Mouse (Mus musculus) yolk sac, embryonic 10.5 days (tissue): ENCODE measurements around the gene Klhl33.
"Not testable (repeated sequence)": the region's sequence is repeated elsewhere in the genome, so short reads cannot be mapped to it uniquely, and the experiment has no call there.

ENCODE experiments used
- DNase-seq: peaks from one replicate; pipeline ENCODE4 v3.0.0-alpha.2; 2017; ENCODE audit warnings: low spot score

Gene Klhl33

DNA sequence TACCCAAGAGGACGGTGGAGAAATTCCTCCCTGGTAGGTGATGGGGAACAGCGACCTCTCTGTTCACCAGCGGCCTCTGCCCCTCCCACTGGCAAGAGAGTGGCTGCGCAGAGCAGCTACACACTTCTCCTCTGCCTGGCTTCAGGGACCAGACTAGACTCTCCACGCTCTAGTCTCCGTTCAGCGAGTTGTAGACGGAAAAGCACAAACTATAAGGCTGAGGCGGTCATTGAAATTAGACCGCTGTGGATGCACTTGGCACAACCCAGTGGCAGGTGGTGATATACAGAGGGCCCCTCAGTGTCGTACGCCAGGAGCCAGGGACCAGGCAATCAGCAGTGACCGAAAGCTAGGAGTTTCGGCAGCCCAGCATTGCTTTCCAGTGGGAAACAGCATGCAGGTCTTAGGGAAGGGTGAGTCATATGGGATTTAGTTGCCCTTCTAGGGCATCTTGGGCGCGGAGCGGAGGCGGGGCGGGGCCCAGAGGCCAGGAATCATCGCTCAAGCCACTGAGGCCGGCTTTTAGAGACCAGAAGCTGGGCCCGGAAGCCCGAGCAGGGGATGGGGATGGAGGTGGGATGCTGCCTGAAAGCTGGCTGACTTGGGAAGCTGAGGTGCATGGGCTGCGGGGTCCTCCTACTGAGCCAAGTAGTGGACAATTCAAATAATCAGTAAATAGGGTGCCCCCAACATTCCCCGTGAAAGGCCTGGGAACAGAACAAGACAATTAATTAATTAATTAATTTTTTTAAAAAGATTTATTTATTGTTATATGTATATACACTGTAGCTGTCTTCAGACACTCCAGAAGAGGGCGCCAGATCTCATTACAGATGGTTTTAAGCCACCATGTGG, 6.9 kb upstream of the Klhl33 start:
- DNase-seq = peak; percentile 28

DNA sequence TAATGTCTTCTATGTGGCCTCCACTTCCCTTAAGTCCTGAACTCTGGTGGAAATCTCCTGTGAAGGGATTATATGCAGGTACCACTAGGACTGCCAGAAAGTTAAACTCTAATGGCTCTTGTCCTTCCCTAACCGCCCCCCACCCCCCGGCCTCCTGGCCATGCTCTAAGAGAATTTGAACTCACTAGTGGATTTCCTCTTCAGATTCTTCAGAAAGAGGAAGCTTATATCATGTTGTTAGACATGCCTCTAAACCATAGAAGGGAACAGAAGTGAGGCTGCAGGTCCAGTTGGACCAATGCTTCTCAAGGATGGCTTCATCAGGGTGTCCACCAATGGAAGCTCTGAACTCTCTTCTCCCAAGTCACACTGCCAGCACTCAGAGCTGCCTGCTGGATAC, 685 bp upstream of the Klhl33 start:
- DNase-seq = not testable (repeated sequence)

DNA sequence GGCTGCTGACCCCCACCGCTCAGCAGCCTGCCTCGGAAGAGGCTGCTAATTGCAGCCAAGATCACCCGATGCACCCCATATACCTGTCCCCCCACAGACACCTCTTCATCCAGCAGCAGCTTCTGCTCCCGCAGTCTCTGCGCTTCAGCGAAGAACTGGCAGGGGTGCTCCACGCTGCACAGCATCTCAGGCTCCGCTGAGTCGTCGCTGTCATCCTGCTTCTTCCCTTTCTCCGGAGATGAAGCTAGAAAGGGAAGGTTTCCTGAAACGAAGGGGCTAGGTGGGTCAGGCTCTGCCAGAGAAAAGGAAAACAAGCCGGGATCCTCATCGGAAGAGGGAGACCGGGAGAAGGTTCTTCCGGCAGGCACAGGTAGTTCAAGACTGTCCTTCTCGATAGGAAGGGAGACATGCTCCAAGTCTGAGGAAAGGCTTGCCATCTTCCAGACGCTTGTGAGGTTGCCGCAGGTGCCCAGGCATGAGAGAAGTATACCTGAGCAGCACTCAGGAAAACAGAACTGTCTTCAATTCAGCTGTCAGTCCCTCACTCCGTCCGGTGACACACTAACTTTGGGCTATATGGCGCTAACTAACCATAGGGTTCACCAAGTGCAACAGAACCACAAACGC, 447 bp downstream of the Klhl33 start:
- no peak for DNase-seq

DNA sequence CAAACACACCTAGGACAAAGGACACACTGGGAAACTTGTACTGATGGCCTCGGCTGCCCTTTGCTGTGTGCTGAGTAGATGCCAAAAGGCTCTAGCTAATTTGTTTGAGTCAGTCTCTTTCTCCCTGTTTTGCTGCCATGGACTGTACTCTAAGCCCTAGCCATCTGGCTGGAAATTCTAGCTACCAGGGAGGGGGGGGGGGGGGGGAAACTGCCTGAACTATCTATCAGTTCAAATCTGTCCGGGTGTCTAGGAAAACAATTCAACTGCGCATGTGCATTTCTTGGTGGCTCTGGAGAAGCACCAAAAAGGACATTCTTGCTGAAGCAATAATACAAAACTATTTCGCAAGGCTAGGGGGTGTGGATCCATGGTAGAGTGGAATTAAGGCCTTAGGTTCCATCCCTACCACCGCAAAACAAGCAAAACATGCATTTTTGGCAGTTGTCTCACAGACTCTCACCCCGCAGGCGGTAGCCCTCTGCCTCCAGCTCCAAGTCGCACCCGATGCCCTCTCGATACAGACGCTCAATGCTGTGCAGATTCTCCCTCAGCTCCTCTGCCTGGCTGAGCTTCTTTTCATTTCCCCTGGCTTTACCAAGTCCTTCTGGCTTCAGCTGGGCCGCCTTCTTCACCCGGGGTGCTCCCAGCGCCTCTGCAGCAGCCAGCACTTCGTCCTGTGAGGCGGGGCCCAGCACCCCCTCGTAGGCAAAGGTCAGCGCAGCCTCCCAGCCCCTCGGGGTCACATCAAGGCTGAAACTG, 1.1 kb downstream of the Klhl33 start:
- DNase-seq = peak; percentile 76

DNA sequence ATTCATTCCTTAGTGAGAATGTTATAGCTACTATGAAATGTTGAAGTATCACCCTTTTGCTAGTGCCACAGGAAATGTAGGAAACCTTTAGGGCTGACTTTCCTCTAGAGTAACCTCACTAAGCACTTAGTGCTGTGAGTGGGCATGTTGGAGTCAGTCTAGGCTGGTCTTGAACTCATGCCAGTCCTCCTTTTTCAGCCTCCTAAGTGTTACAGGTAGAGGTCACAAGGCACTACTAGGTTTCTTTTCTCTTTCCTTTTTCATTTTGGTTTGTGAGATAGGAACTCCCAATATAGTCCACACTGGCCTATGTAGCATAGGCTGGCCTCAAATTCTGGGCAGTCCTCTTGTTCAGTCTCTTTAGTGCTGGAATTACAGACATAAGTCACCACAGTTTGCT, 1.9 kb downstream of the Klhl33 start:
- no peak for DNase-seq

DNA sequence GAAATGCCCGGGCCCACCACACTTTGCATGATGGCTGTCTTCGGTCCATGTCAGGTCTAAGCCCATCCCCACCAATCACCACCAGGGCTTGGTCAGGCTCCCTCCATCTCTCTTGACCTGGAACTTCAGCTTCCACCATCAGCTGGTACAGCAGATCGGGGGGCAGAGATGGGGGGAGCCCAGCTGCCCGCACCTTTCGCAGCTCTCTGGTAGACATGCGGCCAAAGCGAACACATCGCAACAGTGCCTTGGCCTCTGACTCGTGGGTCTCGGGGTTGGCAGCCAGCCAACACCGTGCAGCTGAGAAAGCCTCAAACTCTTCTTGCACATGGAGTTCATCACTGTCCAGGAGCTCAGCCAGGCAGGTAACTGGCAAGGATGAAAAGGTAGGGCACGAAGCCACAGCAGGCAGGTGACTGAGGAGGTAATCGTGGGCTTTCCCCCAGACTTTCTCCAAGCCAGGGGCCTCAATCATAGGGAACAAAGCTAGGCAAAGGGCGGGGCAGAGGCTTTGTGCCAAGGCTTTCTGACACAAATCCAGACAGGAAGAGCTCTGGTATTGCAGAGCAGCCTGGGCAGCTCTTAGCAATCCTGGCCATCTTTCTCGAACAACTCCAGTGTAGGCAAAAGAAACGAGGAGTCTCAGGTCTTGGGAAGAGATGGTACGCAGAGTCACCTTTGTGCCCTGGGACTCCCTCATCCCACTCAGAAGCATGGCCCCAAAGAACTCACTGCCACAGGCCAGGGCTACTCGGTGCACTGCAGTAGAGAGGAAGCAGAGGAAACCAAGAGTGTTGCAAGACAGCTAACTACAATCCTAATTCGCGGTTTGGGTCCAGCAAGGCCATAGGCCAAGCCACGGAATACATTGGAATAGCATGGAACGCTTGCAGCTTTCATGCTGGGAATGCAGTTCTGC, 4.5 kb downstream of the Klhl33 start:
- DNase-seq = no peak

DNA sequence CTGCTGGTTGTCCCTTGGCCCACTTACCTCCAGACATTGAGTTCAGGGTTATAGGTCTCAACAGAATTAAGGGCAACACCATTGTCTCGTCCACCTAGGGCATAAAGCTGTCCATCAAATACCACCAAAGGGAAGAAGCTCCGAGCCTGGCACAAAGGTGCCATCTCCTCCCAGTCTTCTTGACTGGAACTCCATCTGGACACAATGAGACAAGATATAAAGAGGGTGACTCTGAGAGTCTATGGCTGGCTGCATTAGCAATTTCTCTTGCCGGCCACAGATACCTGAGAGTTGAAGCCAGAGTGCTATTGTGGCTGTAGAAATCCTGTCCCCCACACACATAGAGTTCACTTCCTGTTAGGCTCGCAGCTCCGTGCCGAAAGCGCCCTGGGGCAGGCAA, 5.2 kb downstream of the Klhl33 start:
- DNase-seq = no peak

DNA sequence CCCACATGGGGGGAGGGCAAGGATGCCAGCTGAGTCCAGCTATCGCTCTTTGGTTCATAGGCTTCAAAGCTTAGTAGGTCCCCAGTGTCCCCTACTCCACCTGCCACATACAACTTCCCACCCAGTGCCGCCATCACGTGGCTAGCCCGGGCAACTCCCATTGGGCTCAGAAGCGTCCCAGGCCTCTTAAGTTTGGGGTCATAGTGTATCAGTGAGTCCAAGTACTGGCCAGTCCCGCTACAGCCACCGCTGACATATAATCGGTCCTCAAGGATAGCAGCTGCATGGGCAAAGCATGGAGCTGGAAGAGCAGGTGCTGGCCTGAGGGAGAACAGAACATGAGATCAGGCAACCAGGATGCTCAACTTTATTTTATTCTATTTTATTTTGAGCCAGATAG, 5.7 kb downstream of the Klhl33 start:
- DNase-seq = no peak

DNA sequence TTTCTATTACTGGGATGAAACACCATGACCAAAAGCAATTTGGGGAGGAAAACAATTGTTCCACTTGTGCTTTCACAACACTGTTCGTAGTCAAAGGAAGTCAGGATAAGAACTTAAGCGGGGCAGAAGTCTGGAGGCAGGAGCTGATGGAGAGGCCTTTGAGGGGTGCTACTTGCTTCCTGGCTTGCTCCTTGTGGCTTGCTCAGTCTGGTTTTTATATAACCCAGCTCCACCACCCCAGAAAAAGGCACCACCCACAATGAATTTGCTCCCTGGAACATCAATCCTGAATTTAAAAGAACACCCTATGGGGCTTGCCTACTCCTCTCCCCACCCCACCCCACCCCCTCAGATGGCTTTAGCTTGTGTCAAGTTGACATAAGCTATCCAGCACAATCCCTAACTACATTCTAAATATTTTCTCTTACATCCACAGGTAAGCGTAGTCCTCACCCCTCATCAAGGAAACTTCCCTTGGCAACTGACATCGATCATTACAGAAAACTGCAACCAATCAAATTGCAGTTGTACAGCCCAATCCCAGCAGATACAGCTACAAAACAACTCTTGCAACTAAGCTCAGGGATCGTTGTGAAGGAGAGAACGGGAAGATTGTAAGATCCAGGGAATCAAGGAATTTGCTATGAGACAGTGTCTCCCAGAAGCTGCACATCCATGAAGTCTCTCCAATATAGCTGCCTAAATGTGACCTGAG, 20.9 kb downstream of the Klhl33 start:
- DNase-seq = no peak

DNA sequence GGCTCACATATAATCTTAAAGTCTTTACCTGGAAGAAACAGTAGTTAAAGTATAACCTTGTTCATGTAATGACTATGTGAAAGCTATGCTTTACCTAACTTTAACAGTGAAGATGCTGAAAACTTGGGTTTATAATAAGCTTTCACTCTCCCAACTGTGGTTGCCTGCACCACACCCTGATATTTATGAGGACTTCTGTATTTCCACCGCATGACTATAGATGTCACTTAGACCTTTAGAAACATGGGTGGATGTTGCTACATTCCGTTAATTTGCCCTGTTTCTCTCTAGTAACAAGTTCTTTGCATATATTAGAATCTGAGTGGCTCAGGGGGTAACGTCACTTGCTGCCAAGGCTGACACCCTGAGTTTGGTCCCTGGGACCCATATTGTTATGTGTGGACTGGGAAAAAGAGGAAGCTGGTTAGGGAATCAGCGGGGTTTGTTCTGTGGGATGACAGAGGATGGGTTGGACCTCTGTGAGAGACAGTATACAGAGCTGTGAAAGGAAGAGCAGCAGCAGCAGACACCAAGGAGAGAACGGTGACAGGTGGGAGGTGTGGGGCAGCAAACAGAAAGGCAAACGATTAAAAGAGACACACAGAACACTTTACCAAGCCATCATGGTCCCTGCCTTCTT, 21.6 kb downstream of the Klhl33 start:
- no peak for DNase-seq

DNA sequence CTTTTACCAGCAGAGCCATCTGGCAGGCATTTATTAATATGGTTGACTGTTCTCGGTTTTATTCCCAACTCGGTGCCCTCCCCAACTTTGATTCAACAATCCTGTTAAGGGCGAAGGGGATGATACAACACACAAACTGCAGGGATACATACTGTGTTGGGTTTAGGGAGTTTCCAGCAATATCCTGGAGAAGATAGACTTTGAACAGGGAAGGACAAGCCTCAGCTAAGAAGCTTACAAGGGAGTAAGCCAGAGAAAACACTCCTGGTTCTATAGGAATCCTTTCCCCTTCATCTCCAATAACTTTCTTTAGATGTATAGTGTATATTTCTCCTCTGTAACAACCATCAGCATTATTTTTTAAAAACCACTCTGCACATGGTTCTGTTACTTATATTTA, 22.1 kb downstream of the Klhl33 start:
- peak; percentile 45 for DNase-seq

DNA sequence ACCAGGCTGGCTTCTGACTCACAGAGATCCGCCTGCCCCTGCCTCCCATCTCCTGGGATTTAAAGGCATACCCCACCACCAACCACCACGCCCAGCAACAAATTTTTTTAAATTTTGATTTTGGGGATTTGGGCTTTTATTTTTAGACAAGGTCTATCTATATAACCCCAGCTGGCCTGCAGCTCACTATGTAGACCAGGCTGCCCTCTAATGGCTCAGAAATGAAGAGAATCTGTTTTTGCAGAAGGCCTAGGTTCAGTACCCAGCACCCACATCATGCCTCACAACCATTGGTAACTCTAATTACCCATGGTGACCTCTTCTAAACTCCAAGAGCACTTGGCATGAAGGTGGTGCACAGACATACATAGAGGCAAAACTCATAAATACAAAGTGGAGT, 26.0 kb downstream of the Klhl33 start:
- DNase-seq = no peak

DNA sequence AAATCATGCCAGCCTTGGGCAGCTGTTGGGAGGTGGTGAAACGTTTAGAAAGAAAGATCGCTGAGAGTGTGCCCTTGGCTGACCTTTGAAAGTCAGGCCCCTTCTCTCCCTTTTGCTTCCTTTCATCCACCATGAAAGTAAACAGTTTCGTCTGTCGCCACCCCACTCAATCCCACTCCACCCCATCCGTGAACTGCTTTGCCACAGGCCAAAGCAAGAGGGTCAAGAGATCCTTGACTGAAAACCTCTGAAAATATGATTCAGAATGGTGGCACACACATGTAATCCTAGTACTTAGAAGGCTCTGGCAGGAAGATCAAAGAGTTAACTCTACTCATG, 26.5 kb downstream of the Klhl33 start:
- DNase-seq = no peak

DNA sequence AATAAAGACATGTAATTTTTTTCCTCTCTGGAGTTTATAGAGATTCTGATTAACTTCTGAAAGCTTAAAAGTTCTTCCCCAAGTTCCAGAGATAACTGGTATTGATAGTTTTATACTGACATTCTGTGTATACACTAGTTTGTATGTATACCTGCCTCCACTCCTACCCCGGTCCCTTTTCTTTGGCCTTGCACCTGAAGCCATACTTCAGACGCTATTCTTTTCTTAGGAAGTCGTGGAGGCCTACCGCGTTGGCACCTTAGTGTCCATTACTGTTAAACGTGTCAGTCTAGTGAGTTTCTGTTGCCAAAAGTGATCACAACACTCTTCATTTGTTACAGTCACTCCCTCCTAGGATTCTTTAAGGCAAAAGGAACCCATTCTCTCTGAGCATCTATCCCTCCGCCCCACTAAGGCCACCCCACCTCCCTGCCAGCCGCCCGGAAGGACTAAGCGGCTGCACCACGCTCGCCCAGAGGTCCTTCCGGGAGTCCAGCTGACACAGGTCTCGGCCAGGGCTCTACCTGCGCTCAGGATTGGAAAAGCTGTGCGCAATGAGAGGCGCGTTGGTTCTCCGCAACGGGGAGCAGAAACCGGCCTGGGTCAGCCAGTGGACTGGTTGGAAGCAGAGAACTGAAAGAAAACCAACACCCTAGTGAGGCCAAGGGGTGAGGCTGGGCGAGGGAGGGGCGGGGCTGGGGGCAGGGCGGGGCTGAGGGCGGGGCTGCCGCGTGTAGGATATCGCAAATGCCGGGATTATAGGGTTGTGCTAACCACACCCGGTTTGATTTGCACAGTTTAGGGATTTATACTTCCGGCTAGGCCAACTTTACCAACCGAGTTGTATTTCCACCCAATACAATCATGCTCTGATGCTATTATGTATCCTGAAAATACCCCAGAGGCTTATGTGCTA, 27.2 kb downstream of the Klhl33 start, which contains the start of gene Tep1:
TSS of gene Tep1 (minus strand) at position 672 of the 916 bp plus-strand sequence.
- DNase-seq = peak; percentile 86

DNA sequence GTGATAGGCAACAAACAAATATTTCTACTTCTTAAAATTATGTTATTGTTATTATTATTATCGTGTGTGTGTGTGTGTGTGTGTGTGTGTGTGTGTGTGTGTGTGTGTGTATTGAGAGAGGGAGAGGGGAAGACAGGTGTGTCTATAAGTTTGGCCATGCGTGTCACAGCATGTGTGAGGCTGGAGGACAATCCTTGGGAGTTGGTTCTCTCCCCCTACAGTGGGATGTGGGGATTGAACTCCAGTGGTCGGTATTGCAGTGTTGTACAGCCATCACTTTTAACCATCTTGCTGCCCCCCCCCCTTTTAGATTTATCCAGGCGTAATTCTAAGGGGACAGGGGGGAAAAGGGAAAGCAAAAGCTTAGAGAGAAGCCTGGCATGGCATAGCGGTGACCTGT, 28.7 kb downstream of the Klhl33 start:
- no peak for DNase-seq

DNA sequence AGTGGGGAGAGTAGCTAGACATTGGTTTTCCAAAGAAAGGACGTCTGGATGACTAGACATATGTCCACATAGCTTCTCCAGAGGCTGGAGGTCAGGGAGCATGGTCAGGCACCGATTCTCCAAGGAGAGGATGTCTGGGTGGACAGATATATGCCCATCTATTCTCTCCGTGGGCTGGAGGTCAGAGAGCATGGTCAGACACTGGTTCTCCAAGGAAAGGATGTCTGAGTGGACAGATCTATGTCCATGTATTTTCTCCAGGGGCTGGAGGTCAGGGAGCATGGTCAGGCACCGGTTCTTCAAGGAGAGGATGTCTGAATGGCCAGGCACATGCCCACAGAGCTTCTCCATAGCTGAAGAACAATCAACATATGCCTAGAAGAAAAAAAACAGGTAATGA, 29.1 kb downstream of the Klhl33 start:
- DNase-seq = no peak

DNA sequence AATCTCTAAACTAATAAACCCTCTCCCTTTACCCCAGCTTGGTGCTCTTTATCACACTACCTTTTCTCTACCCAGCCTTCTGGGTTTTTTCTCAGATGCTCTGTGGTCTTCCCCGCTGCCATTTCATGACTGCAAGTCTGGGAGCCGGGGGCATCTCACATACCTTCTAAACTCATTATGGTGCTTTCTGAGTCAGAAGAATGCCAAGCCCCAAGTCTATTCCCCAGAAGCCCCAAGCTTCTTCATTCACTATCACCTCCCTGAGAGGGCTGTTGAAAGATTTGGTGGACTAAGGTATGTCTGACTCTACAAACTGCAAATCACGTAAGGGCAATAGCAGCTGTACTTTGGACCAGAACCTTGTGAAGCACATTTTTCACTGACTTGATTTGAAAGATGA, 30.3 kb downstream of the Klhl33 start:
- no peak for DNase-seq

DNA sequence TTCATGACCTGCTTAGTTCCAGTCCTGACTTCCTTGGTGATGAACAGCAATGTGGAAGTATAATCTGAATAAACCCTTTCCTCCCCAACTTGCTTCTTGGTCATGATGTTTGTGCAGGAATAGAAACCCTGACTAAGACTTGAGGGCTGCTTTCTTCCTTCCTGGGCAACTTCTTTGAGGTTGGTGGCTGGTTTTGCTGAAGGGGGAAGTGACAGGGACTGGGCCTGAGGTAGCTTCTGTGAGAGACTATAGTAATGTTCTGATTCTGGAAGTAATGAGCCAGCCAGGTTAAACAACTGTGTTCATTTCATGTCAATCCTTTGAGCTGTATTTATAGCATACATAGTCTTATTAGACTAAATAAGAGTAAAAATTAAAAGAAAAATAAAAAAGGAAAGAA, 32.3 kb downstream of the Klhl33 start:
- DNase-seq = not testable (repeated sequence)

DNA sequence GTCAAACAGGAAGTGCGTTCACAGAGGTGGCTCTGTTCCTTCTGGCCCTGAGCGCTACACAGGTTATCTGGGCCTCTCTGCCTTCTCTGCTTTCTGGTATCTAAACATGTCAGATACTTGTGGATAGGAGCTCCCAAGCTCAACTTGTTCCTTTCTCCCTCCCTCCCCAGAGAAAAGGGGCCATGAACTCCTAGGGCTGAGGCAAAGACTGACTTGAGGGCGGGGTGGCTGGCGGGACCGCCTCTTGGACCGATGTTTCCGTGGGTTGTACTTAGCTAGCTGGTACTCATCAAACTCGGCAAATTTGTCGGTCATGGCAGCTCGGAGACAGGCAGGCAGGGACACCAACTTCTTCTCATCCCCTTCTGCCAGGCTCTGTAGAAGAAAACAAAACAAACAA, 34.7 kb downstream of the Klhl33 start:
- no peak for DNase-seq

DNA sequence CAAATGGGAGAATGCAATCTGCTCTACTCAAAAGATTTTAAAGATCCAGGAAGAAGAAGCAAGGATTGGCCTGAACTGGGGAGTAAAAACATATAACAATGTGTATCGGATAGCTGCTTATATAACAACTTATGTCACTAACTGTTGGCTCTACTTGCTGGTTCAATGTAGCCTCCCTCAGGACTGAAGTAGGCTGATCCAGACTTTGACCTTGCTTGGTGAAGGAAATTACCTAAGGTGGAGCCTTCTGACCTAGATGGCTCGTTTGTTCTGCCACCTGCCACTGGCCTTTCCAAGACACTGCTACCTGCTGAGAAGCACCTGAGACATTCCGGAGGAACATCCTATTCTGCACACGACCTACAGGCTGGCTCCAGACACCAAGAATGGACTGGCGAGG, 41.5 kb downstream of the Klhl33 start:
- no peak for DNase-seq
